Mouse (Mus musculus): ENCODE data around the gene Acad10. TPM values are rescaled to one million over a fixed set of nuclear protein-coding genes. Genes with fewer than 3 reads are reported as not detected.
"Not testable (repeated sequence)": the region's sequence is repeated elsewhere in the genome, so short reads cannot be mapped to it uniquely, and the experiment has no call there.

The Acad10 gene
- total RNA-seq (2017), result 3.1 and 4.1 TPM in 2 replicates

GRCm38 (mm10) chr5:121660059-121660896 lies at the start of gene Acad10, which contains the start of gene Brap:
Acad10 (minus strand) TSS chr5:121660514.
Brap (plus strand) TSS chr5:121660563.
- ATAC-seq (ENCODE audit: extremely low read depth, insufficient number of reproducible peaks, low FRiP score, poor library complexity, severe bottlenecking), result peak; percentile 84

- no peak for ATAC-seq (ENCODE audit: extremely low read depth, insufficient number of reproducible peaks, low FRiP score, poor library complexity, severe bottlenecking)
Measured at GRCm38 (mm10) chr5:121704512-121705248, 44.4 kb upstream of the Acad10 start.

GRCm38 (mm10) chr5:121703341-121703740 lies 43.0 kb upstream of the Acad10 start:
- ATAC-seq (ENCODE audit: extremely low read depth, insufficient number of reproducible peaks, low FRiP score, poor library complexity, severe bottlenecking), result no peak

GRCm38 (mm10) chr5:121701111-121701769 lies 40.9 kb upstream of the Acad10 start:
- no peak for ATAC-seq (ENCODE audit: extremely low read depth, insufficient number of reproducible peaks, low FRiP score, poor library complexity, severe bottlenecking)

- no peak for ATAC-seq (ENCODE audit: extremely low read depth, insufficient number of reproducible peaks, low FRiP score, poor library complexity, severe bottlenecking)
Measured at GRCm38 (mm10) chr5:121700496-121700895, 40.2 kb upstream of the Acad10 start.

- no peak for ATAC-seq (ENCODE audit: extremely low read depth, insufficient number of reproducible peaks, low FRiP score, poor library complexity, severe bottlenecking)
Measured at GRCm38 (mm10) chr5:121699891-121700290, 39.6 kb upstream of the Acad10 start.

GRCm38 (mm10) chr5:121696761-121697160 lies 36.4 kb upstream of the Acad10 start:
- ATAC-seq (ENCODE audit: extremely low read depth, insufficient number of reproducible peaks, low FRiP score, poor library complexity, severe bottlenecking), result no peak

GRCm38 (mm10) chr5:121692897-121693296 lies 32.6 kb upstream of the Acad10 start:
- no peak for ATAC-seq (ENCODE audit: extremely low read depth, insufficient number of reproducible peaks, low FRiP score, poor library complexity, severe bottlenecking)

GRCm38 (mm10) chr5:121691436-121691835 lies 31.1 kb upstream of the Acad10 start:
- ATAC-seq (ENCODE audit: extremely low read depth, insufficient number of reproducible peaks, low FRiP score, poor library complexity, severe bottlenecking), result not testable (repeated sequence)

GRCm38 (mm10) chr5:121690482-121691211 lies 30.3 kb upstream of the Acad10 start:
- ATAC-seq (ENCODE audit: extremely low read depth, insufficient number of reproducible peaks, low FRiP score, poor library complexity, severe bottlenecking), result no peak

GRCm38 (mm10) chr5:121686113-121686898 lies 26.0 kb upstream of the Acad10 start:
- ATAC-seq (ENCODE audit: extremely low read depth, insufficient number of reproducible peaks, low FRiP score, poor library complexity, severe bottlenecking), result no peak

GRCm38 (mm10) chr5:121685495-121685894 lies 25.2 kb upstream of the Acad10 start:
- ATAC-seq (ENCODE audit: extremely low read depth, insufficient number of reproducible peaks, low FRiP score, poor library complexity, severe bottlenecking), result no peak

GRCm38 (mm10) chr5:121682250-121682649 lies 21.9 kb upstream of the Acad10 start:
- no peak for ATAC-seq (ENCODE audit: extremely low read depth, insufficient number of reproducible peaks, low FRiP score, poor library complexity, severe bottlenecking)

- 0 out of 2 replicates have a peak, but pooled peaks have one; percentile 30 for ATAC-seq (ENCODE audit: extremely low read depth, insufficient number of reproducible peaks, low FRiP score, poor library complexity, severe bottlenecking)
Measured at GRCm38 (mm10) chr5:121670412-121670811, 10.1 kb upstream of the Acad10 start.

- no peak for ATAC-seq (ENCODE audit: extremely low read depth, insufficient number of reproducible peaks, low FRiP score, poor library complexity, severe bottlenecking)
Measured at GRCm38 (mm10) chr5:121668411-121668810, 8.1 kb upstream of the Acad10 start.

GRCm38 (mm10) chr5:121667067-121667466 lies 6.8 kb upstream of the Acad10 start:
- no peak for ATAC-seq (ENCODE audit: extremely low read depth, insufficient number of reproducible peaks, low FRiP score, poor library complexity, severe bottlenecking)

- ATAC-seq (ENCODE audit: extremely low read depth, insufficient number of reproducible peaks, low FRiP score, poor library complexity, severe bottlenecking), result no peak
Measured at GRCm38 (mm10) chr5:121664971-121665370, 4.7 kb upstream of the Acad10 start.

GRCm38 (mm10) chr5:121664078-121664477 lies 3.8 kb upstream of the Acad10 start:
- no peak for ATAC-seq (ENCODE audit: extremely low read depth, insufficient number of reproducible peaks, low FRiP score, poor library complexity, severe bottlenecking)

All from neutrophil, adult 5-6 weeks (primary cell).